Mouse (Mus musculus) layer of hippocampus, adult 9-11 months (tissue): ENCODE measurements around the gene Etl4.

Experiments used
- DNase-seq: peaks from one replicate; pipeline ENCODE4 v3.0.0; 2022

Gene Etl4

GRCm38 (mm10) chr2:20583032-20583431 is 673.5 kb downstream of the Etl4 start:
- no peak for DNase-seq

- DNase-seq = no peak
These were observed 674.1 kb downstream of the Etl4 start for GRCm38 (mm10) chr2:20583562-20584153.

- no peak for DNase-seq
These were observed 678.3 kb downstream of the Etl4 start for GRCm38 (mm10) chr2:20587913-20588312.

GRCm38 (mm10) chr2:20588631-20589030 is 679.1 kb downstream of the Etl4 start:
- no peak for DNase-seq

GRCm38 (mm10) chr2:20594129-20594528 is 684.5 kb downstream of the Etl4 start:
- DNase-seq = no peak

GRCm38 (mm10) chr2:20595000-20595399 is 685.4 kb downstream of the Etl4 start:
- DNase-seq = no peak

GRCm38 (mm10) chr2:20596558-20596957 is 687.0 kb downstream of the Etl4 start:
- no peak for DNase-seq

GRCm38 (mm10) chr2:20597193-20597592 is 687.6 kb downstream of the Etl4 start:
- DNase-seq = no peak

GRCm38 (mm10) chr2:20602656-20603055 is 693.1 kb downstream of the Etl4 start:
- no peak for DNase-seq

- no peak for DNase-seq
These were observed 694.0 kb downstream of the Etl4 start for GRCm38 (mm10) chr2:20603536-20603935.

- DNase-seq = no peak
These were observed 694.4 kb downstream of the Etl4 start for GRCm38 (mm10) chr2:20603991-20604390.

- DNase-seq = peak; percentile 34
These were observed 699.6 kb downstream of the Etl4 start for GRCm38 (mm10) chr2:20609203-20609602.

GRCm38 (mm10) chr2:20615948-20616347 is 706.4 kb downstream of the Etl4 start:
- DNase-seq = peak; percentile 18

- DNase-seq = no peak
These were observed 708.8 kb downstream of the Etl4 start for GRCm38 (mm10) chr2:20618396-20618795.

GRCm38 (mm10) chr2:20619881-20620280 is 710.3 kb downstream of the Etl4 start:
- DNase-seq = no peak

GRCm38 (mm10) chr2:20629156-20629712 is 719.7 kb downstream of the Etl4 start:
- no peak for DNase-seq

- DNase-seq = no peak
These were observed 729.0 kb downstream of the Etl4 start for GRCm38 (mm10) chr2:20638604-20639003.

GRCm38 (mm10) chr2:20639721-20640120 is 730.1 kb downstream of the Etl4 start:
- no peak for DNase-seq

- no peak for DNase-seq
These were observed 733.2 kb downstream of the Etl4 start for GRCm38 (mm10) chr2:20642818-20643217.

- DNase-seq = peak; percentile 91
These were observed 740.2 kb downstream of the Etl4 start for GRCm38 (mm10) chr2:20649817-20650216.

- DNase-seq = no peak
These were observed 743.5 kb downstream of the Etl4 start for GRCm38 (mm10) chr2:20653116-20653515.

GRCm38 (mm10) chr2:20654058-20654457 is 744.5 kb downstream of the Etl4 start:
- DNase-seq = no peak

GRCm38 (mm10) chr2:20654598-20655340 is 745.2 kb downstream of the Etl4 start:
- no peak for DNase-seq

GRCm38 (mm10) chr2:20655341-20655612 is 745.7 kb downstream of the Etl4 start:
- no peak for DNase-seq

- DNase-seq = no peak
These were observed 748.3 kb downstream of the Etl4 start for GRCm38 (mm10) chr2:20657856-20658255.
